Comparison of ENCODE assay signal across 9 mouse cellular contexts in the genomic region with DNA sequence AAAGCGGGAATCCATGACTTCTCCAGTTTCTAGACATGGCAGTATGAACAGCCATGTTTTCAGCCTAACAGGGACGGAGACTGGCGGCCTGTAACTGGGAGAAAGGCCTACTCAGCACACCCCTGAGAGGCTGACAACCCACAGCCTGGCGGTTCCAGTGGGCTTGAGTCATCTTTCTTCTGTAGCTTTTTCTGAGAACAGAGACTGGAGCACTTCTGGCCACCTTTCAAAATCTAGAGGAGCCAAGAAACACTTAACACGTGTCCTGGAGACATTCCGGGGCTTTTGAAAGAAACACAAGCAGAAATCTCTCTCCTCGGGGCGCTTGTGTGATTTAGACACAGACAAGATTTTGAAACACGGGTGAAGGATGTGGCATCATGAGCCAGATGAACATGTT.
DNase-seq lines count a peak whose midpoint lies in the region; ATAC-seq and TF ChIP-seq lines count a peak whose summit lies in the region.
"Had no signal": no experiment of that assay in that cellular context is flagged by ENCODE, and none has a peak within 500 bp of the region (broad histone marks: within the 10 kb centered on the region; RNA-seq: fewer than 3 reads in every experiment).

No protein-coding gene starts in this region.

- H3K27me3 ChIP-seq in neural tube, embryonic 15.5 days (replicated peaks): no peaks in the 10 kb centered on the region
- no peaks in the 10 kb centered on the region for H3K27me3 ChIP-seq in intestine, embryonic 16.5 days (replicated peaks; ENCODE audit: control insufficient read depth, insufficient read depth, low read length)
- H3K27me3 ChIP-seq in small intestine, adult 2 months (ENCODE audit: control insufficient read depth, insufficient read depth, low read length): no peaks in the 10 kb centered on the region
- H3K27me3 ChIP-seq: liver, embryonic 12.5 days had no signal

- no peaks in the 10 kb centered on the region for H3K9me3 ChIP-seq in neural tube, embryonic 15.5 days (replicated peaks)
- H3K9me3 ChIP-seq in intestine, embryonic 16.5 days (ENCODE audit: control insufficient read depth, low read length): no peaks in the 10 kb centered on the region
- H3K9me3 ChIP-seq: liver, embryonic 12.5 days had no signal

- TF ChIP-seq CTCF in small intestine, adult 2 months (IDR thresholded peaks at IDR 0.05; ENCODE audit: extremely low read depth, insufficient read length, insufficient replicate concordance, low read depth, low read length): no peak

- peak overlapping the region; percentile 28; the same call in 1 of the 2 replicates for H3K27ac ChIP-seq in neural tube, embryonic 15.5 days (replicated peaks)
- peak overlapping the region; percentile 58 for H3K27ac ChIP-seq in intestine, embryonic 16.5 days (ENCODE audit: low read length)
- H3K27ac ChIP-seq in small intestine, adult 2 months (ENCODE audit: insufficient read depth, low read depth, low read length): peak overlapping the region; percentile 23; the same call in 1 of the 2 replicates
- H3K27ac ChIP-seq: liver, embryonic 12.5 days had no signal

- H3K4me1 ChIP-seq in neural tube, embryonic 15.5 days: peaks cover 35% of the 10 kb centered on the region
- peaks cover 11% of the 10 kb centered on the region for H3K4me1 ChIP-seq in intestine, embryonic 16.5 days (ENCODE audit: control insufficient read depth, insufficient read depth, low read length)
- H3K4me1 ChIP-seq in small intestine, adult 2 months (ENCODE audit: control insufficient read depth, insufficient read depth, insufficient read length, low read length): peaks cover 3% of the 10 kb centered on the region

- no peak for DNase-seq in neural tube, embryonic 10.5 days (ENCODE audit: extremely low spot score, low spot score)
- peak; percentile 71 for DNase-seq in gastrocnemius, adult 18-20 months (ENCODE audit: low spot score)
- no peak for DNase-seq in cerebellum, adult 11-12 months

- 74% methylated on average over 9 of the region's 9 CpGs for WGBS in neural tube, embryonic 15.5 days
- 59% methylated on average over 9 of the region's 9 CpGs for WGBS in intestine, embryonic 16.5 days
- WGBS in small intestine, adult 2 months: 75% methylated on average over 9 of the region's 9 CpGs

- no peak overlapping the region for H3K4me2 ChIP-seq in neural tube, embryonic 15.5 days
- no peak overlapping the region for H3K4me2 ChIP-seq in intestine, embryonic 16.5 days (ENCODE audit: low read depth, low read length)
- H3K4me2 ChIP-seq: liver, embryonic 12.5 days had no signal

- TF ChIP-seq POLR2A in small intestine, adult 2 months (IDR thresholded peaks at IDR 0.05; ENCODE audit: low read depth, low read length): no peak

- ATAC-seq in neural tube, embryonic 15.5 days (ENCODE audit: low FRiP score): no peak
- peak; percentile 72; the same call in 1 of the 2 replicates for ATAC-seq in intestine, embryonic 16.5 days
- no peak for ATAC-seq in inflammation-experienced regulatory T-cells, adult 6 months
- ATAC-seq in cerebellum, adult (ENCODE audit: insufficient number of reproducible peaks, low FRiP score, low TSS enrichment): no peak
- ATAC-seq: liver, embryonic 12.5 days had no signal

- H3K9ac ChIP-seq in neural tube, embryonic 15.5 days (replicated peaks): no peak overlapping the region
- H3K9ac ChIP-seq in intestine, embryonic 16.5 days (ENCODE audit: low read depth, low read length): no peak overlapping the region
- H3K9ac ChIP-seq: liver, embryonic 12.5 days had no signal

- no peaks in the 10 kb centered on the region for H3K36me3 ChIP-seq in neural tube, embryonic 15.5 days
- no peaks in the 10 kb centered on the region for H3K36me3 ChIP-seq in intestine, embryonic 16.5 days (ENCODE audit: control insufficient read depth, insufficient read depth, low read length)
- no peaks in the 10 kb centered on the region for H3K36me3 ChIP-seq in small intestine, adult 2 months (ENCODE audit: control insufficient read depth, insufficient read depth, low read length)
- H3K36me3 ChIP-seq: liver, embryonic 12.5 days had no signal

- H3K4me3 ChIP-seq in neural tube, embryonic 15.5 days (replicated peaks): no peak overlapping the region
- no peak overlapping the region for H3K4me3 ChIP-seq in intestine, embryonic 16.5 days (ENCODE audit: low read length)
- no peak overlapping the region for H3K4me3 ChIP-seq in small intestine, adult 2 months (ENCODE audit: low read depth, low read length)
- H3K4me3 ChIP-seq: liver, embryonic 12.5 days had no signal
